Mouse (Mus musculus) embryonic facial prominence, embryonic 12.5 days (tissue): Measurements from ENCODE around the gene Slc6a2. TPM values are rescaled to one million over a fixed set of nuclear protein-coding genes. Genes with fewer than 3 reads are reported as not detected.

ENCODE experiments used
- ATAC-seq: fragments of 200-750 bp; cut with Nextera tagmentation; 2 replicates; pipeline ENCODE4 v1.8.0; 2017; ENCODE audit not compliant: insufficient number of reproducible peaks, insufficient read depth, low FRiP score, low TSS enrichment
- H3K27ac ChIP-seq: fragments of 300-500 bp; sonication (generic); 2 replicates; pipeline ENCODE4 v1.5.1; 2016; ENCODE audit warnings: mild to moderate bottlenecking
- H3K27me3 ChIP-seq: fragments of 300-500 bp; sonication (generic); 2 replicates; pipeline ENCODE4 v1.6.1; 2016; ENCODE audit warnings: mild to moderate bottlenecking, moderate library complexity
- H3K36me3 ChIP-seq: fragments of 300-500 bp; sonication (generic); 2 replicates; pipeline ENCODE4 v1.6.1; 2016; ENCODE audit warnings: mild to moderate bottlenecking
- H3K4me1 ChIP-seq: fragments of 300-500 bp; sonication (generic); 2 replicates; pipeline ENCODE4 v1.6.1; 2016
- H3K4me2 ChIP-seq: fragments of 300-500 bp; sonication (generic); replicated peaks from 2 replicates; pipeline ENCODE4 v1.6.1; 2016; ENCODE audit warnings: mild to moderate bottlenecking, moderate library complexity
- H3K4me3 ChIP-seq: fragments of 300-500 bp; sonication (generic); 2 replicates; pipeline ENCODE4 v1.5.1; 2016; ENCODE audit warnings: mild to moderate bottlenecking
- H3K9ac ChIP-seq: fragments of 300-500 bp; sonication (generic); 2 replicates; pipeline ENCODE4 v1.6.1; 2016; ENCODE audit warnings: mild to moderate bottlenecking, moderate library complexity
- H3K9me3 ChIP-seq: fragments of 300-500 bp; sonication (generic); 2 replicates; pipeline ENCODE4 v1.6.1; 2016; ENCODE audit warnings: mild to moderate bottlenecking, moderate library complexity
- WGBS: fragments of 180-500 bp; shearing (Covaris S2); methylation state at CpG from one replicate; pipeline ENCODE4 v1.1.7; 2016; 5-methylcytosine and 5-hydroxymethylcytosine counted together
- polyA plus RNA-seq: library from polyadenylated mRNA; unstranded; fragments of >200 nt; fragmentation: Nextera tagmentation; extraction: Ambion mirVana; gene quantifications from 2 replicates; pipeline ENCODE4 v1.2.1, GENCODE M21; 2016

The Slc6a2 gene
- polyA plus RNA-seq, 1 experiment from 2014 or later: 0.28 TPM

DNA sequence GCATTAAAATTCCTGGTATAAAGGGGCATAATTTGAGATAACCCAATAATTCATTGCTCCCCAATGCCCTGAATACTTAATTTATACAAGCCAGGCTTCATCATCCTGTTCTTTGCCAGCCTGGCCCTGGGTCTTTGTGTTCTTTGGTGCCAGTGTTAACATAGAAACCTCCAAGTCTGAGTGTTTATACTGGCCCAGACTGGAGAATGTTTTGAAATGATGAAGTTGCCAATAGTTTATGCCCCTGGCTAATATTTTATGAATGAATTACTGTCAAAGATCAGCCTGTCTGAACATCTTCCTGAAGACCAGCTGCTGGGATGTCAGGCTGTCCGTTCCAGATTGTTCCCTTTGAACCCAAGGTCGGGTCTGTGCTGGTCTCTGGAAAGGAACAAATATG, 4.7 kb downstream of the Slc6a2 start:
- ATAC-seq: no peak
- no peaks in the 10 kb centered on the region for H3K9me3 ChIP-seq
- H3K9ac ChIP-seq: no peak overlapping the region
- WGBS: 68% methylated on average over 2 of the region's 2 CpGs
- H3K27me3 ChIP-seq: peaks cover 43% of the 10 kb centered on the region
- peaks cover 11% of the 10 kb centered on the region for H3K4me1 ChIP-seq
- H3K36me3 ChIP-seq: no peaks in the 10 kb centered on the region
- no peak overlapping the region for H3K4me2 ChIP-seq
- no peak overlapping the region for H3K4me3 ChIP-seq
- no peak overlapping the region for H3K27ac ChIP-seq

DNA sequence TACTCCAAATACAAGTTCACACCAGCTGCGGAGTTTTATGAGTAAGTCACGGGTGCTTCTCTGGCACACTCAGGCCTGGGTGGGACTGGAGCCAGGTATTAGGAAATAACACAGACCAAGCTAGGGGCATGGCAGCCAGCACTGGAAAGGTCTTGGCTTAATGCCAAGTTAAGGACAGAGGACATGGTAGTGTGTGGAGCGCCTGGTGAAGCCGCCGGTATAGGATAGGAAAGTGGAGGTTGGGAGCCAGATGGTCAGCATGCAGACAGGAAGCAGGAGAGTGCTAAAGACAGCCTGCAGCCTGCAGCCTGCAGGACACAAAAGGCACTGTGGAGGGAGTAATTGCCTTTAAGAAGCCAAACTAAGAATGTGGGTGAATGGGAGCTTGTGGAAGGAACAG, 13.1 kb downstream of the Slc6a2 start:
- ATAC-seq: 0 out of 2 replicates have a peak, but pooled peaks have one; percentile 55
- no peaks in the 10 kb centered on the region for H3K9me3 ChIP-seq
- H3K36me3 ChIP-seq: no peaks in the 10 kb centered on the region
- WGBS: 68% methylated on average over 5 of the region's 5 CpGs
- H3K27ac ChIP-seq: no peak overlapping the region
- H3K27me3 ChIP-seq: no peaks in the 10 kb centered on the region
- no peaks in the 10 kb centered on the region for H3K4me1 ChIP-seq
- H3K4me2 ChIP-seq: no peak overlapping the region
- no peak overlapping the region for H3K9ac ChIP-seq
- H3K4me3 ChIP-seq: no peak overlapping the region

DNA sequence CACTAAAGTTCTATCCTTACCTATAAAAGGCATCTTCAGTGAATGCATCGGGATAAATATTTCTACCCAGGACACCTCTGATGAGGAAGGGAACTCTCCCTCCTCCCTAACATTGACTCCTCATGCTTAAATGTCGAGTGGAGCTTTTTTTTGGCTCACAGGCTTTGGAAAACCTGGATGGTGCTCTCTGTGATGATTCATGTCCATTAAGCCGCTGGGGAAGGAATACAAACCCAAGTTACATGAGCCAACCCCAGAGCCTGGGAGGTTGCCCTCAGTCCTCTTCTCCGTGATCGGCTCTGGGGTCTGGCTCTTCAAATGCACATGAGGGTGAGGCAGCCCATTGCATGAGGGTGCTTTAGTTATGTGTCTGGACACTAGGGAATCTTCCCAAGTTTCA, 16.8 kb downstream of the Slc6a2 start:
- 89% methylated on average over 5 of the region's 5 CpGs for WGBS
- Histone ChIP-seq H3K9me3 (no peaks in the 10 kb centered on the region), H3K27me3 (no peaks in the 10 kb centered on the region), H3K9ac (no peak overlapping the region), H3K4me3 (no peak overlapping the region), H3K4me1 (no peaks in the 10 kb centered on the region), H3K27ac (no peak overlapping the region), H3K36me3 (no peaks in the 10 kb centered on the region), H3K4me2 (no peak overlapping the region)
- ATAC-seq: no peak

DNA sequence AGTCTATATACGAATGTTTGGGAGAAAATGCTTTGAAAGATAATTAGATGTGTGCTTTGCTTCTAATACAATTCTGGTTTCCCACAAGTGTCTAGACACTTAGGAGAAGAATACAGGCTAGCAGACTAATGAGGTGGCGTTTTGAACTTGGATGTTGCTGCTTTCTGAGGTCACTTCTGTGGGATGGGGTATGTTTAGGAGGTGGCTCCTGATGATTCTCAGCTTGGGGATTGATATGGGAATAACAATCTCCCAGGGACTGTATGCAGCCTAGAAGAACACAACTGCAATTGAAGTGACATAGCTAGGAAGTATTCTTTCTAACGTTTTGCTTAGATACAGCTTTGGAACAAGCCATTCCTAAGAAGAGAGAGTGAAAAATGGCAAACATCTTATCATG, 22.6 kb downstream of the Slc6a2 start:
- Histone ChIP-seq H3K27me3 (no peaks in the 10 kb centered on the region), H3K36me3 (no peaks in the 10 kb centered on the region), H3K9me3 (no peaks in the 10 kb centered on the region), H3K4me2 (no peak overlapping the region), H3K4me1 (no peaks in the 10 kb centered on the region), H3K9ac (no peak overlapping the region), H3K27ac (no peak overlapping the region), H3K4me3 (no peak overlapping the region)
- 72% methylated on average over 3 of the region's 3 CpGs for WGBS
- ATAC-seq: no peak

DNA sequence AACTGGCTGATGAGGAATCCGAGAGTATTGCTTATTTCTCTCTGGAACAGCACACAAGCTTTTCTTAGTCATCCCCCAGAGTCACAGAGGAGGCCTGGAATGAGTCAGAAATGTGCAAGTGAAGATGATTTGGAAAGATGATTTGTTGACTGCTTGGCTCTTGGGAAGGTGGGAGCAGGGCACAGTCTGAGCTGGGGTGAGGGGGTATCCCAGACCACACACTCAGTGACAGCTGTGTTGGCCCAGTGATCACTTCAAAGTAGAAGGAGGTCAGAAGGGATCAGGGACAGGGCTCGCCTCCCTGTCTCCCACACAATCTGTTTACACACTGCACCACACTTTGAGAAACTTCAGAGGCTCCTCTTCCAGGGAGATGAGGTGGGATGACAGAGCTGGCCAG, 24.5 kb downstream of the Slc6a2 start:
- no peak overlapping the region for H3K9ac ChIP-seq
- 55% methylated on average over 2 of the region's 2 CpGs for WGBS
- no peaks in the 10 kb centered on the region for H3K9me3 ChIP-seq
- no peak overlapping the region for H3K4me3 ChIP-seq
- H3K4me2 ChIP-seq: no peak overlapping the region
- ATAC-seq: no peak
- no peaks in the 10 kb centered on the region for H3K4me1 ChIP-seq
- no peaks in the 10 kb centered on the region for H3K27me3 ChIP-seq
- no peaks in the 10 kb centered on the region for H3K36me3 ChIP-seq
- H3K27ac ChIP-seq: no peak overlapping the region

DNA sequence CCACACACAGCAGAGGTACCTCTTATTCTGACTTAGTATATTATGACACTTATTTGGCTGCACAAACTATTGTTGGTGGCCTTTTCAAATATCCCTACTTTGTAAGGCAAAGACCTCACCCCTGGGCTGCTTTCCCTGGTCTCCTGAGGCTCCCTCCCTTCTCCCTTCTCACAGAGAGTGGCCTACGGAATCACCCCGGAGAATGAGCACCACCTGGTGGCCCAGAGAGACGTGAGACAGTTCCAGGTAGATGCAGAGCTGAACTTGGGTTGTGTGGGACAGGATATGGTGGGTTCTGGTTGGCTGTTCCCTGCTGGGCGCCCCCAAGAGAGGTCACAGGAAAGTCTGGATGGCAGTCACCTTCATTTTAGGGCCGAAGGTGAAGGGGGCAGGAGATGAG, 37.0 kb downstream of the Slc6a2 start:
- H3K9me3 ChIP-seq: no peaks in the 10 kb centered on the region
- H3K4me3 ChIP-seq: no peak overlapping the region
- no peak overlapping the region for H3K9ac ChIP-seq
- H3K4me2 ChIP-seq: no peak overlapping the region
- no peak for ATAC-seq
- WGBS: 18% methylated on average over 5 of the region's 5 CpGs
- H3K27me3 ChIP-seq: no peaks in the 10 kb centered on the region
- H3K36me3 ChIP-seq: no peaks in the 10 kb centered on the region
- no peak overlapping the region for H3K27ac ChIP-seq
- no peaks in the 10 kb centered on the region for H3K4me1 ChIP-seq

DNA sequence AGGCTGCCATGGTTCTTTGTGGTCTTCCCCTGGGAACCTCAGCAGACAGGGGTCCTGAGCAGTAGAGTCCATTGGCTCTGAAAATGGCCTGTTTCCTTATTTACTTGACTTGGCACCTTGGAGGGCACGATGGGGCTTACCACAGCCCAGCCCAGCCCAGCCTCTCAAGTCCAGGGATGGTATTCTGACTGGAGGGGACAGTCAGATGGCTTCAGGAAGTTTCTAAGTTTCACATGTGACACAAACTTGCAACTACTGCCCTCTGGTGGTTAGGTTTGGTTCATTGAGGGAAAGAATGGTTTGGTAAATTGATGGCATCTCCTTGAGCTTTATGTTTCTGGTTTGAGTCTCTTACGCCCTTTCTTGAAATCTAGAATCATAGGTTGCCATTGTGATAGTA, 38.7 kb downstream of the Slc6a2 start:
- Histone ChIP-seq H3K4me1 (no peaks in the 10 kb centered on the region), H3K9ac (no peak overlapping the region), H3K27me3 (no peaks in the 10 kb centered on the region), H3K4me3 (no peak overlapping the region), H3K36me3 (no peaks in the 10 kb centered on the region), H3K9me3 (no peaks in the 10 kb centered on the region), H3K4me2 (no peak overlapping the region), H3K27ac (no peak overlapping the region)
- ATAC-seq: no peak
- 33% methylated on average over 2 of the region's 2 CpGs for WGBS

DNA sequence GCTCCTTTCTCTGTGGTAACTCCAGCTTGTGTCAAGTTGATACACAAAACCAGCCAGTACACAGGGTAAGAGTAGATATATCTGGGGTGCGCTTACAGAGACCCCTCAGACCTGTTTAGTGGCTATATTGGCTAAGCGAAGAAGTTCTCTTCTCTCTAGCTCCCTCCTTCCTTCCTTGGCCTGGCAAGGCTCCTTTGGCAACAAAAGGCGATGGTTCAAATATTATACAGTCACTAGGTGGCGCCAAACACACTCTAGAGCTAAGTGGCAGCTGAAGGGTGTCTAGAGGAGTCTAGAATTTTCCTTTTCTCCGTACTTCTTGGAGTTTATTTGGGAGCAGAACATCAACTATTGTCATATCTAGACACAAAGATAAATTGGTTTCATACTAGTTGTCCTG, 50.4 kb downstream of the Slc6a2 start:
- no peaks in the 10 kb centered on the region for H3K9me3 ChIP-seq
- no peaks in the 10 kb centered on the region for H3K36me3 ChIP-seq
- H3K4me2 ChIP-seq: no peak overlapping the region
- H3K27ac ChIP-seq: no peak overlapping the region
- no peaks in the 10 kb centered on the region for H3K4me1 ChIP-seq
- no peak overlapping the region for H3K4me3 ChIP-seq
- no peak overlapping the region for H3K9ac ChIP-seq
- WGBS: 26% methylated on average over 5 of the region's 5 CpGs
- no peaks in the 10 kb centered on the region for H3K27me3 ChIP-seq
- ATAC-seq: no peak

DNA sequence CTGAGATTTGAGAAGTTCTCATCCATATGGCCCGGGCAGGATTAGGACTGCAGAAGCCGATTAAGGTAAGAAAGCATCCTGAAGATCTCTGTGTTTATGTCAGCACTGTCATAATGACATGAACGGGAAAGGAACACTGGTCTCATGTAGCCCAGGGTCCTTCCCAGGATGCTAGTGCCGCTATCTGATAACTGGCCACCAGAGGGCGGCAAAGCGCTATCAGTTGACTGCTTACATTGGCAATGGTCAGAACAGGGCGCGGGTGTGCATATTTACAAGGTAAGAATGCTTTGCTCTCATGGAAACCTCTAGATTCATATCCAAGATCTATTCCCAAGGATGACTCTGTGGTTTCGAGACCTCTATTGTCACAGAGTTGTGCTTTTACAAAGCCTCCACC, 51.6 kb downstream of the Slc6a2 start:
- no peaks in the 10 kb centered on the region for H3K27me3 ChIP-seq
- no peak overlapping the region for H3K9ac ChIP-seq
- H3K9me3 ChIP-seq: no peaks in the 10 kb centered on the region
- H3K36me3 ChIP-seq: no peaks in the 10 kb centered on the region
- H3K27ac ChIP-seq: no peak overlapping the region
- no peak overlapping the region for H3K4me3 ChIP-seq
- no peak for ATAC-seq
- H3K4me1 ChIP-seq: no peaks in the 10 kb centered on the region
- 11% methylated on average over 9 of the region's 9 CpGs for WGBS
- H3K4me2 ChIP-seq: no peak overlapping the region

DNA sequence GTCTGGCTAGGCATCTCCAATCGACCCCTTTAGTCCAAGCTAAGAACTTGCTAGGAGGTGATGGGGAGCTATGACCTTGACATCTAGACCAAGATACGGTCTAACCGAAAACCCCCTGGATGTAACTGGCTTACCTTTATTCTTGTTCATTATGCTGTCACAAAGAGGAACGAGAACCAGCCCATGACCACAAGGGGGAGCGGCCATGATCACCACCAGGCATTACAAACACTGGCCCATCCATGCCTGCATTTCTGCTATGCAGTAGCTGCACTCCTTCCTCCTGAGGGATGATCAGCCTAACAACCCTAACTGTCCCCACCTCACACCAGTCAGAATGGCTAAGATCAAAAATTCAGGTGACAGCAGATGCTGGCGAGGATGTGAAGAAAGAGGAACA, 52.3 kb downstream of the Slc6a2 start:
- Histone ChIP-seq H3K4me2 (no peak overlapping the region), H3K9me3 (no peaks in the 10 kb centered on the region), H3K4me3 (no peak overlapping the region), H3K27ac (no peak overlapping the region), H3K36me3 (no peaks in the 10 kb centered on the region), H3K4me1 (no peaks in the 10 kb centered on the region), H3K9ac (no peak overlapping the region), H3K27me3 (no peaks in the 10 kb centered on the region)
- no peak for ATAC-seq
- 72% methylated on average over 6 of the region's 6 CpGs for WGBS

DNA sequence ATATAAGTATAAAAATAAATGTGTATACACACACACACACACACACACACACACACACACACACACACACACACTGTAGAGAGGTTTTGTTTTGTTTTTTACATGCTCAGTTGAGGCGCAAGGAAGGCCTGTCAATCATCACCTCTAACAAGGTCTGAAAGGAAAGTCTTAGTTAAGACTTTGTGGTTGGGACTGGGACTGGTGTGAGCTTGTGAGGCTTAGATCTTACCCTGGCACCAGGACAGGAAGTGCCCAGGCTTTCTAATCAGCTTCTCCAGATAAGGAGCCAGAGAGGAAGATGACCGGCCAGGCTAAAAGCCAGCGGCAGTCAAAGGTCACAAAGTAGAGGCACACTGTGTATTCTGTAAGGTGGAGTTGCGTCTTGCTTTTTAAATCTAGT, 54.4 kb downstream of the Slc6a2 start:
- ATAC-seq: no peak
- H3K9ac ChIP-seq: no peak overlapping the region
- no peaks in the 10 kb centered on the region for H3K36me3 ChIP-seq
- no peaks in the 10 kb centered on the region for H3K9me3 ChIP-seq
- H3K27ac ChIP-seq: no peak overlapping the region
- no peaks in the 10 kb centered on the region for H3K27me3 ChIP-seq
- 69% methylated on average over 4 of the region's 4 CpGs for WGBS
- no peaks in the 10 kb centered on the region for H3K4me1 ChIP-seq
- H3K4me2 ChIP-seq: no peak overlapping the region
- H3K4me3 ChIP-seq: no peak overlapping the region

DNA sequence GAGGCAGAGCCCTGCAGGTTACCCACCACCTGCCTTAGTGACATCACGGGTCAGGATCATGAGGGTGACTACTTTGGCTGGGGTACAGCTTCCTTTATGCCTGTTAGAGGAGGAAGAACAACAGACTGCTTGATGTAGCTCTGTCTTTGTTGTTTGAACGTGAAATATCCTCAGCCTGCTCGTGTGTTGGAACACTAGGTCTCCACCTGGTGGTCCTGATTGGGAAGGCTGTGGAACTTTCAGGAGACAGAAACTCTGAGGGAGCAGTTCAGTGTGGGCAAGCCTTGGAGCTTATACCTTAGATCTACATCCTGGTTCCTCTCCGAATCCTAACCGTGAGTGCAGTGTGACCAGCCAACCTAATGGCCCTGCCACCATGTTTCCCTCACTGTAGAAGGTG, 61.9 kb downstream of the Slc6a2 start:
- Histone ChIP-seq H3K4me2 (no peak overlapping the region), H3K27me3 (no peaks in the 10 kb centered on the region), H3K36me3 (no peaks in the 10 kb centered on the region), H3K4me1 (no peaks in the 10 kb centered on the region), H3K9ac (no peak overlapping the region), H3K9me3 (no peaks in the 10 kb centered on the region), H3K4me3 (no peak overlapping the region), H3K27ac (no peak overlapping the region)
- WGBS: 74% methylated on average over 5 of the region's 5 CpGs
- no peak for ATAC-seq

DNA sequence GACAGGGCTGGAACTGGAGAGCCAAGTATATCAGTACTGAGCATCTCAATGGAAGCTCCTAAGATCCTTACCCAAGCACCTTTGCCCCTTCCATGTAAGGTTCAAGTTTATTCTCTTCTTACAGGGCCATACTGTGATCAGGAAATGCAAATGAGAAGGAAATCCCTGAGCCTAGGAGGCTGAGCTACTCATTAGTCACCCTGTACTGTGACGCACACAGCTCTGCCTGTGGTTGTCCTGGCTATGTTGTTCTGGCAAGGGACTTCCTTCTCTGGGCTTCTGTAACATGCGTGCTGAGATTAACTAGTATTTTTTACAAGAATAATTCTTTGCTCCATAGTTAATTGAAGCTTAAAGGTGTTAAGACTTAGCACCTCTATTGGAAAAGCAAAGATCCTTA, 70.8 kb downstream of the Slc6a2 start:
- Histone ChIP-seq H3K4me3 (no peak overlapping the region), H3K9me3 (no peaks in the 10 kb centered on the region), H3K4me1 (no peaks in the 10 kb centered on the region), H3K27ac (no peak overlapping the region), H3K4me2 (no peak overlapping the region), H3K9ac (no peak overlapping the region), H3K27me3 (no peaks in the 10 kb centered on the region), H3K36me3 (no peaks in the 10 kb centered on the region)
- no peak for ATAC-seq
- 77% methylated on average over 2 of the region's 2 CpGs for WGBS
